Mouse (Mus musculus): ENCODE measurements at regions not wholly inside any gene's neighbourhood (a gene's known extent, or its start where the extent isn't known, plus 50 kb on each side); places are given as distances from the start of the nearest gene placed in this dataset.
"Not testable (repeated sequence)": the region's sequence is repeated elsewhere in the genome, so short reads cannot be mapped to it uniquely, and the experiment has no call there.

DNA sequence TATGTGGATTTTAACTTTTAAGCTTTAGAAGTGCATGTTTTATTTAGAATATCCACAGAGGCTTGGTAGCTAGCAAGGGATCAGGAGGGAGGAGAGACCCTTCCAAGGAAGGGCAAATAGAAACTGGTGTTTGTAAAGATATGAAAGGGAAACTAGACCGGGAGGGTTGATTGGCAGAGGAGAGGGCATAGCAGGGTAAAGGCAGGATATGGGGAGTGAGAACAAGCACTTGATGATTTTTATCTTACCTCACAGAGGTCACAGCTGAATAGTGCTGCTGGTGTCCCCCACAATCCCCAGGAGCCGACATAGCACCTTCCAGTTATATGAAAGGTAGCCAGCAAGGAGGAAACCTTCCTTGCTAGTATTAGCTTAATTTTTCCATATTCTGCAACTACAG lies 135.4 kb upstream of the Tet2 start:
- Histone ChIP-seq H3K9ac (ENCODE audit: low read depth, low read length) (no peak overlapping the region), H3K9me3 (replicated peaks; ENCODE audit: control insufficient read depth, low read length) (no peaks in the 10 kb centered on the region), H3K4me3 (ENCODE audit: low read depth, low read length) (no peak overlapping the region), H3K4me2 (ENCODE audit: low read depth, low read length) (no peak overlapping the region), H3K4me1 (ENCODE audit: control insufficient read depth, low read depth, low read length) (no peaks in the 10 kb centered on the region), H3K27me3 (ENCODE audit: control insufficient read depth, insufficient read depth, low read depth, low read length) (no peaks in the 10 kb centered on the region), H3K36me3 (ENCODE audit: control insufficient read depth, insufficient read depth) (no peaks in the 10 kb centered on the region), H3K27ac (ENCODE audit: low read length) (no peak overlapping the region)
- 31% methylated on average over 2 of the region's 2 CpGs for WGBS (ENCODE audit: insufficient replicate concordance)
- ATAC-seq (ENCODE audit: low read depth) = peak; percentile 47; the same call in 1 of the 2 replicates

DNA sequence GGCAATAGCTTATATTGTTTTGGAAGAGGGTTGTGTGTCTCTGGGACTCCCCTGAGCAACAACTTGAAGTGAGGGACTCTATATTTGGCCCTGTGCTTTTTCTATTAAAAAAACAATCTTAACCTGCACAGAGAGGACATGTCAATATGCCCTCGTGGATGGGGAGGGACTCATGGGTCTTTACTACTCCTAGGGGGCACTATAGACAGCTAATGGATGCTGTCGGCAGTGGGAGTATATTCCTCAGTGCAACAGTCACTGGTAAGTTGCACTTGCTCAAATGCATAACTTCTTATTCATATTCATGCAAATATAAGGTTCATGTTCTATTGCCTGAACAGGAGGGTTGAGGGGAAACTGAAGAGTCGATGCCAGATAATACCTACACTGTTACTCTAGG lies 135.9 kb upstream of the Tet2 start:
- Histone ChIP-seq H3K4me3 (ENCODE audit: low read depth, low read length) (no peak overlapping the region), H3K4me1 (ENCODE audit: control insufficient read depth, low read depth, low read length) (no peaks in the 10 kb centered on the region), H3K36me3 (ENCODE audit: control insufficient read depth, insufficient read depth) (no peaks in the 10 kb centered on the region), H3K27ac (ENCODE audit: low read length) (no peak overlapping the region), H3K9ac (ENCODE audit: low read depth, low read length) (no peak overlapping the region), H3K27me3 (ENCODE audit: control insufficient read depth, insufficient read depth, low read depth, low read length) (no peaks in the 10 kb centered on the region), H3K9me3 (replicated peaks; ENCODE audit: control insufficient read depth, low read length) (no peaks in the 10 kb centered on the region), H3K4me2 (ENCODE audit: low read depth, low read length) (no peak overlapping the region)
- 52% methylated on average over 3 of the region's 3 CpGs for WGBS (ENCODE audit: insufficient replicate concordance)
- no peak for ATAC-seq (ENCODE audit: low read depth)

DNA sequence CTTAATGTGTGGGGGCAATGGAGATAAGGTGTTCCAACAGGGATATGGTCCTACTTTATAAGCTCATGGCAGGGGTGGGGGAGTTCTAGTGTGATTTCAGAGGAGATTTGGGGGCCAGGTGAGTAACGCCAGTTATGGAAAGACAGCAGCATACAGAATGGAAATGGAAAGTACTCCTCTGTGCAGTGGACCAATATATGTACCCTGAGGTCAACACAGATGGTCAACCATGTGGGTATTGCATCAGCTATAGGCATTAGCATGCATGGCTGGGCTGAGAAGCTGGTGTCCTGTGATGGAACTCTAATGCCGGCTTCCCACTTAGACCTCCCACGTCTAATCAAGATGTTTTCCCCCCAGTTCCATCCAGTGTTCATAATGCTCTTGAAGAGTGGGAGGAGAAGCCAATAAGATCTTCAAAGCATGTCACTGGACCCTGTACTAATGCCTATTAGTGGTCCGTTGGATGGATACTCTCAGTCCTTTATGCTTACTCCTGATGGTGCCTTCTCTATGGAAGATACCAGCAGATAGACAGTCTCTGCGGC lies 139.3 kb upstream of the Tet2 start:
- WGBS (ENCODE audit: insufficient replicate concordance) = 73% methylated on average over 5 of the region's 5 CpGs
- H3K4me2 ChIP-seq (ENCODE audit: low read depth, low read length) = no peak overlapping the region
- H3K27ac ChIP-seq (ENCODE audit: low read length) = no peak overlapping the region
- no peak overlapping the region for H3K9ac ChIP-seq (ENCODE audit: low read depth, low read length)
- no peaks in the 10 kb centered on the region for H3K36me3 ChIP-seq (ENCODE audit: control insufficient read depth, insufficient read depth)
- no peak for ATAC-seq (ENCODE audit: low read depth)
- no peak overlapping the region for H3K4me3 ChIP-seq (ENCODE audit: low read depth, low read length)
- no peaks in the 10 kb centered on the region for H3K4me1 ChIP-seq (ENCODE audit: control insufficient read depth, low read depth, low read length)
- no peaks in the 10 kb centered on the region for H3K27me3 ChIP-seq (ENCODE audit: control insufficient read depth, insufficient read depth, low read depth, low read length)
- no peaks in the 10 kb centered on the region for H3K9me3 ChIP-seq (replicated peaks; ENCODE audit: control insufficient read depth, low read length)

DNA sequence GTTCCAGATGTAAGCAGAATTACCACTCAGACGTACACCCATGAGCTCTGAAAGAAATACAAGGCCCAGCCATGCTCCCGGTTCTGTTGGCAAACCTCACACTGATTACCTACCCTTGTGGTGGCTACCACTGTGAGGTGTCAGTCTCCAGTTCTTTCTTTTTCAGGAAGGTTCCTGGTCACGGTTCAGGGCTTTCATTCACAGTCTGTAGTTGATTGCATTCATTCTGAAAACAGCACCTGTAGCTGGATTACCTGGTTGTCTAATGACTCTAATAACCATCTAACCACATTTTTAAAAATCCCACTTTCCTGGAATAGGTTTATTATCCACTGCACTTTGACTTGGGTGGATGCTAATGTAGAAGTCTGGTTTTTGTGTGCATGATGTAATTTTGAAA lies 139.8 kb upstream of the Tet2 start:
- Histone ChIP-seq H3K36me3 (ENCODE audit: control insufficient read depth, insufficient read depth) (no peaks in the 10 kb centered on the region), H3K4me2 (ENCODE audit: low read depth, low read length) (no peak overlapping the region), H3K9me3 (replicated peaks; ENCODE audit: control insufficient read depth, low read length) (no peaks in the 10 kb centered on the region), H3K4me1 (ENCODE audit: control insufficient read depth, low read depth, low read length) (no peaks in the 10 kb centered on the region), H3K9ac (ENCODE audit: low read depth, low read length) (no peak overlapping the region), H3K4me3 (ENCODE audit: low read depth, low read length) (no peak overlapping the region), H3K27ac (ENCODE audit: low read length) (no peak overlapping the region), H3K27me3 (ENCODE audit: control insufficient read depth, insufficient read depth, low read depth, low read length) (no peaks in the 10 kb centered on the region)
- no peak for ATAC-seq (ENCODE audit: low read depth)
- WGBS (ENCODE audit: insufficient replicate concordance) = 42% methylated on average over 3 of the region's 3 CpGs

DNA sequence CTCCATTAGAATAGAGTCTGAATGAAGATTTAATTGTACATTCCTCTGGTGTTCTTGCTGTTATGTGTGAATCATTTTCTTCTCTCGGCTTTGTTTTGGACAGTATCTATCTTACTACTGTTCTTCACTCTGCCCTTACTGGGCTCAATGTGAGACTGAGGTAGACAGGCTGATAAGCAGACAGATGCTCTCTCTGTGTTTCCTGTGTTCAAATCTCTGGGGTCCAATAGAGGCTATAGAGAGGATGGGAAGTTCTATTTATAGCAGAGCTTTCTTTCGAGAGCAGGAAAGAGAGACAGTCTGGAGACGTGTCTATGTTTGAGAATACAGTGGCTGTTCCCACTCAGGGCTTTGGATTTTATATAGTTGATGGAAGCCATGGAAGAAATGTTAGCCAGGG lies 140.5 kb upstream of the Tet2 start:
- H3K4me3 ChIP-seq (ENCODE audit: low read depth, low read length) = no peak overlapping the region
- H3K27ac ChIP-seq (ENCODE audit: low read length) = no peak overlapping the region
- H3K9me3 ChIP-seq (replicated peaks; ENCODE audit: control insufficient read depth, low read length) = no peaks in the 10 kb centered on the region
- ATAC-seq (ENCODE audit: low read depth) = no peak
- H3K4me2 ChIP-seq (ENCODE audit: low read depth, low read length) = no peak overlapping the region
- no peaks in the 10 kb centered on the region for H3K36me3 ChIP-seq (ENCODE audit: control insufficient read depth, insufficient read depth)
- no peak overlapping the region for H3K9ac ChIP-seq (ENCODE audit: low read depth, low read length)
- H3K4me1 ChIP-seq (ENCODE audit: control insufficient read depth, low read depth, low read length) = no peaks in the 10 kb centered on the region
- 17% methylated on average over 3 of the region's 3 CpGs for WGBS (ENCODE audit: insufficient replicate concordance)
- no peaks in the 10 kb centered on the region for H3K27me3 ChIP-seq (ENCODE audit: control insufficient read depth, insufficient read depth, low read depth, low read length)

DNA sequence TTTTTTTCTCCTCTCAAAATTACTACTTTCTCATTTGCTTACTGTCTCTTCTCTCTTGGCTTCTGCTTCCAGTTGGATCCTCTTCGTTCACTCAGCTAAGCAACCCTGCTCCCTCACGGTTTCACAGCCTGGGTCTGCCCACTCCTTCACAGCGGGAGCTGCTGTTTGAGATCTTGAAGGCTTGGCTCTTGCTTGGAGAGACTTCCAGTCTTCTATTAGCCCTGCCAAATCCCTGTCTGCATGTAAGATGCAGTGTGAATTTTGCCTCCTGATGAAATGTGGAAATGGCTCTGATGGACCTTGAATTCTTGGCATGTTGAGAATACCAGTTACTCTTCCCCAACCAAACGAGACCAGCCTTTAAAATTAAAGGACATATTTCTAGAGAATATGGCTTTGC lies 149.1 kb upstream of the Tet2 start:
- no peak overlapping the region for H3K4me2 ChIP-seq (ENCODE audit: low read depth, low read length)
- H3K9me3 ChIP-seq (replicated peaks; ENCODE audit: control insufficient read depth, low read length) = no peaks in the 10 kb centered on the region
- no peaks in the 10 kb centered on the region for H3K36me3 ChIP-seq (ENCODE audit: control insufficient read depth, insufficient read depth)
- no peak overlapping the region for H3K4me3 ChIP-seq (ENCODE audit: low read depth, low read length)
- 54% methylated on average over 4 of the region's 4 CpGs for WGBS (ENCODE audit: insufficient replicate concordance)
- H3K4me1 ChIP-seq (ENCODE audit: control insufficient read depth, low read depth, low read length) = no peaks in the 10 kb centered on the region
- H3K9ac ChIP-seq (ENCODE audit: low read depth, low read length) = no peak overlapping the region
- no peaks in the 10 kb centered on the region for H3K27me3 ChIP-seq (ENCODE audit: control insufficient read depth, insufficient read depth, low read depth, low read length)
- no peak overlapping the region for H3K27ac ChIP-seq (ENCODE audit: low read length)
- no peak for ATAC-seq (ENCODE audit: low read depth)

DNA sequence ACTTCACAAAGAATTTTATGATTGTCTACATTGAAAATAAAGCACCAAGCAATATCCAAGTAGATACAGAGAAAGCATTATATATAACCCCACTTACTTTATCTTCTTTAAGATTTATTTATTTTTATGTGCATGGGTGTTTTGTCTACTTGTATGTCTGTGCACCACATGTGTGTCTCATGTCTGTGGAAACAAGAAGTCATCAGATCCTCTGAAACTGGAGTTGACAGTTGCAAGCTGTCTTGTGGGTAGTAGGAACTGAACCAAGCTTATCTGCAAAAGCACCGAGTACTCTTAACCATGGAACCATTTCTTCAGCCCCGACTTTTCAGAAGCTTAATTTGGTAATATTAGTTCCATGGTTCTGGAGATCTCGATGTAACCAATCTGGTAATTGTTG lies 151.2 kb upstream of the Tet2 start:
- no peaks in the 10 kb centered on the region for H3K36me3 ChIP-seq (ENCODE audit: control insufficient read depth, insufficient read depth)
- no peak overlapping the region for H3K4me3 ChIP-seq (ENCODE audit: low read depth, low read length)
- no peak overlapping the region for H3K4me2 ChIP-seq (ENCODE audit: low read depth, low read length)
- H3K9ac ChIP-seq (ENCODE audit: low read depth, low read length) = no peak overlapping the region
- ATAC-seq (ENCODE audit: low read depth) = no peak
- no peaks in the 10 kb centered on the region for H3K9me3 ChIP-seq (replicated peaks; ENCODE audit: control insufficient read depth, low read length)
- H3K27me3 ChIP-seq (ENCODE audit: control insufficient read depth, insufficient read depth, low read depth, low read length) = no peaks in the 10 kb centered on the region
- no peak overlapping the region for H3K27ac ChIP-seq (ENCODE audit: low read length)
- H3K4me1 ChIP-seq (ENCODE audit: control insufficient read depth, low read depth, low read length) = no peaks in the 10 kb centered on the region
- 49% methylated on average over 3 of the region's 3 CpGs for WGBS (ENCODE audit: insufficient replicate concordance)

DNA sequence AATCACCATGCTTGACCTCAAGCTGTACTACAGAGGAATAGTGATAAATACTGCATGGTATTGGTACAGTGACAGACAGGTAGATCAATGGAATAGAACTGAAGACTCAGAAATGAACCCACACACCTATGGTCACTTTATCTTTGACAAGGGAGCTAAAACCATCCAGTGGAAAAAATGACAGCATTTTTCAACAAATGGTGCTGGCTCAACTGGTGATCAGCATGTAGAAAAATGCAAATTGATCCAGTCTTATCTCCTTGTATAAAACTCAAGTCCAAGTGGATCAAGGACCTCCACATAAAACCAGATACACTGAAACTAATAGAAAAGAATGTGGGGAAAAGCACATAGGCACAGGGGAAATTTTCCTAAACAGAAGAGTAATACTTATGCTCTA lies 159.9 kb upstream of the Tet2 start:
- not testable (repeated sequence) for H3K36me3 ChIP-seq (ENCODE audit: control insufficient read depth, insufficient read depth); H3K9me3 ChIP-seq (replicated peaks; ENCODE audit: control insufficient read depth, low read length); H3K9ac ChIP-seq (ENCODE audit: low read depth, low read length); H3K27ac ChIP-seq (ENCODE audit: low read length); H3K4me1 ChIP-seq (ENCODE audit: control insufficient read depth, low read depth, low read length); H3K27me3 ChIP-seq (ENCODE audit: control insufficient read depth, insufficient read depth, low read depth, low read length); H3K4me2 ChIP-seq (ENCODE audit: low read depth, low read length); H3K4me3 ChIP-seq (ENCODE audit: low read depth, low read length); ATAC-seq (ENCODE audit: low read depth)

DNA sequence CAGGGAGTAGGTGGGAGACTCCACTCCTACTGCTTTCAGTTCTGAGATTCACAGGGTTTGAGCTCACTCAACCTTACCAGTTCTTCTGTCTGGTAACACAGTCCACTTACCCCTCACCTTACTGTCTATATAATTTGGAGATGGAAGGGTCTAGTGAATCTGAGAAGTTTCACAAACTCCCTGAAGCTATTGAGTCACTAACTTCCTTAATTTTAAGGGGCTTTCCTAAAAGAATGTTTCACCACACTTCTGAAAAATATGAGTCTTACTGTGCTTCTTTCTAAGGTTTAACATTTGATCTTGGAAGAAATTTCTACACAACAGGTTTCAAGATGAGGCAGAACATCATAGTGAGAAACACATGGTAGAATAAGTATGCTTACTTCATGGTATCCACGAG lies 166.6 kb upstream of the Tet2 start:
- no peak for ATAC-seq (ENCODE audit: low read depth)
- whole genome bisulfite sequencing (ENCODE audit: insufficient replicate concordance) = 40% methylated on average over 1 of the region's 1 CpGs
- no peaks in the 10 kb centered on the region for H3K4me1 ChIP-seq (ENCODE audit: control insufficient read depth, low read depth, low read length)
- no peaks in the 10 kb centered on the region for H3K27me3 ChIP-seq (ENCODE audit: control insufficient read depth, insufficient read depth, low read depth, low read length)
- no peaks in the 10 kb centered on the region for H3K36me3 ChIP-seq (ENCODE audit: control insufficient read depth, insufficient read depth)
- H3K9me3 ChIP-seq (replicated peaks; ENCODE audit: control insufficient read depth, low read length) = no peaks in the 10 kb centered on the region
- no peak overlapping the region for H3K27ac ChIP-seq (ENCODE audit: low read length)
- H3K4me3 ChIP-seq (ENCODE audit: low read depth, low read length) = no peak overlapping the region
- H3K9ac ChIP-seq (ENCODE audit: low read depth, low read length) = no peak overlapping the region
- H3K4me2 ChIP-seq (ENCODE audit: low read depth, low read length) = no peak overlapping the region

Data from liver, embryonic 16.5 days (tissue).